Mouse (Mus musculus) bone marrow macrophage, adult 2 months (primary cell): ENCODE results near the gene Grap2. TPM values are rescaled to one million over a fixed set of nuclear protein-coding genes. Genes with fewer than 3 reads are reported as not detected.

ENCODE experiments used
- H3K27ac ChIP-seq: 2 replicates; pipeline ENCODE4 v1.5.1; 2012; ENCODE audit warnings: low read depth, low read length; ENCODE audit not compliant: insufficient read depth
- H3K4me1 ChIP-seq: 2 replicates; pipeline ENCODE4 v1.6.1; 2012; ENCODE audit warnings: low read length; ENCODE audit not compliant: control insufficient read depth, insufficient read depth
- H3K4me3 ChIP-seq: 2 replicates; pipeline ENCODE4 v1.5.1; 2012; ENCODE audit warnings: mild to moderate bottlenecking, low read length, moderate library complexity; ENCODE audit not compliant: insufficient read depth
- CTCF ChIP-seq: IDR thresholded peaks from 2 replicates; pipeline ENCODE4 v1.5.1; 2012; ENCODE audit warnings: low read depth, mild to moderate bottlenecking, low read length, moderate library complexity
- POLR2A ChIP-seq: IDR thresholded peaks from 2 replicates; pipeline ENCODE4 v1.6.1; 2012; ENCODE audit warnings: mild to moderate bottlenecking, low read depth, low read length, borderline replicate concordance
- polyA plus RNA-seq: library from polyadenylated mRNA; stranded (reverse); fragments of >200 nt; gene quantifications from 2 replicates; pipeline ENCODE4 v1.2.4, GENCODE M21; 2012; ENCODE audit not compliant: missing spikeins, insufficient read depth, insufficient read length

The Grap2 gene
- polyA plus RNA-seq, 1 experiment: 1.9 TPM

GRCm38 (mm10) chr15:80658815-80659471, 86.5 kb downstream of the Grap2 start:
- no peak overlapping the region for H3K27ac ChIP-seq
- no peak overlapping the region for H3K4me3 ChIP-seq
- peaks cover 3% of the 10 kb centered on the region for H3K4me1 ChIP-seq
- TF ChIP-seq CTCF: no peak; the same call in 1 of the 2 replicates
- TF ChIP-seq POLR2A: no peak

GRCm38 (mm10) chr15:80660963-80661362, 88.6 kb downstream of the Grap2 start:
- Histone ChIP-seq H3K4me3 (no peak overlapping the region), H3K4me1 (no peaks in the 10 kb centered on the region), H3K27ac (no peak overlapping the region)
- no peak for TF ChIP-seq CTCF
- no peak for TF ChIP-seq POLR2A

- no peak for TF ChIP-seq CTCF
- no peak for TF ChIP-seq POLR2A
- no peak overlapping the region for H3K27ac ChIP-seq
- no peaks in the 10 kb centered on the region for H3K4me1 ChIP-seq
- no peak overlapping the region for H3K4me3 ChIP-seq
Observed at GRCm38 (mm10) chr15:80664444-80664843, 92.0 kb downstream of the Grap2 start.

GRCm38 (mm10) chr15:80671295-80672252, 99.2 kb downstream of the Grap2 start, which contains the start of gene Fam83f:
Gene Fam83f (plus strand): TSS chr15:80671847.
- Histone ChIP-seq H3K27ac (no peak within 1 kb of the TSS), H3K4me1 (no peaks in the 10 kb centered on the region), H3K4me3 (no peak within 1 kb of the TSS; the same call in 1 of the 2 replicates)
- TF ChIP-seq POLR2A: no peak
- no peak for TF ChIP-seq CTCF

- TF ChIP-seq POLR2A (no peak), CTCF (no peak)
- Histone ChIP-seq H3K27ac (no peak overlapping the region), H3K4me3 (no peak overlapping the region), H3K4me1 (no peaks in the 10 kb centered on the region)
Observed at GRCm38 (mm10) chr15:80672810-80673209, 100.4 kb downstream of the Grap2 start.

- no peak overlapping the region for H3K27ac ChIP-seq
- no peak overlapping the region for H3K4me3 ChIP-seq
- H3K4me1 ChIP-seq: no peaks in the 10 kb centered on the region
- TF ChIP-seq POLR2A (no peak), CTCF (no peak)
Observed at GRCm38 (mm10) chr15:80673337-80674095, 101.1 kb downstream of the Grap2 start.

GRCm38 (mm10) chr15:80674700-80675099, 102.3 kb downstream of the Grap2 start:
- H3K4me3 ChIP-seq: no peak overlapping the region
- no peak overlapping the region for H3K27ac ChIP-seq
- TF ChIP-seq CTCF: no peak
- TF ChIP-seq POLR2A: no peak
- no peaks in the 10 kb centered on the region for H3K4me1 ChIP-seq

- H3K4me3 ChIP-seq: no peak overlapping the region
- no peak for TF ChIP-seq POLR2A
- H3K27ac ChIP-seq: no peak overlapping the region
- H3K4me1 ChIP-seq: peaks cover 8% of the 10 kb centered on the region; the same call in 1 of the 2 replicates
Observed at GRCm38 (mm10) chr15:80679515-80680215, 107.3 kb downstream of the Grap2 start.

- Histone ChIP-seq H3K4me3 (no peak overlapping the region), H3K27ac (no peak overlapping the region), H3K4me1 (peaks cover 8% of the 10 kb centered on the region; the same call in 1 of the 2 replicates)
- TF ChIP-seq POLR2A (no peak), CTCF (no peak)
Observed at GRCm38 (mm10) chr15:80680347-80681030, 108.1 kb downstream of the Grap2 start.
